Mouse (Mus musculus) heart, embryonic 15.5 days (tissue): Measurements from ENCODE around the gene Stam2. TPM values are rescaled to one million over a fixed set of nuclear protein-coding genes. Genes with fewer than 3 reads are reported as not detected.

ENCODE experiments used
- ATAC-seq: fragments of 200-750 bp; cut with Nextera tagmentation; replicated peaks from 2 replicates; pipeline ENCODE4 v1.8.0; 2017; ENCODE audit warnings: low read depth, moderate TSS enrichment; ENCODE audit not compliant: insufficient number of reproducible peaks, insufficient read depth, low FRiP score
- H3K27ac ChIP-seq: fragments of 300-500 bp; sonication (generic); 2 replicates; pipeline ENCODE4 v1.5.1; 2015; ENCODE audit warnings: mild to moderate bottlenecking, inconsistent platforms
- H3K27me3 ChIP-seq: fragments of 300-500 bp; sonication (generic); 2 replicates; pipeline ENCODE4 v1.6.1; 2015; ENCODE audit warnings: inconsistent platforms
- H3K36me3 ChIP-seq: fragments of 300-500 bp; sonication (generic); 2 replicates; pipeline ENCODE4 v1.6.1; 2015; ENCODE audit warnings: mild to moderate bottlenecking, inconsistent platforms
- H3K4me1 ChIP-seq: fragments of 300-500 bp; sonication (generic); replicated peaks from 2 replicates; pipeline ENCODE4 v1.6.1; 2015; ENCODE audit warnings: inconsistent platforms
- H3K4me2 ChIP-seq: fragments of 300-500 bp; sonication (generic); 2 replicates; pipeline ENCODE4 v1.6.1; 2015; ENCODE audit warnings: inconsistent platforms, mild to moderate bottlenecking, moderate library complexity
- H3K4me3 ChIP-seq: fragments of 300-500 bp; sonication (generic); 2 replicates; pipeline ENCODE4 v1.5.1; 2015; ENCODE audit warnings: mild to moderate bottlenecking, inconsistent platforms
- H3K9ac ChIP-seq: fragments of 300-500 bp; sonication (generic); 2 replicates; pipeline ENCODE4 v1.6.1; 2015; ENCODE audit warnings: mild to moderate bottlenecking, inconsistent platforms
- H3K9me3 ChIP-seq: fragments of 300-500 bp; sonication (generic); replicated peaks from 2 replicates; pipeline ENCODE4 v1.6.1; 2016; ENCODE audit warnings: inconsistent platforms
- WGBS: fragments of 180-500 bp; shearing (Covaris S2); methylation state at CpG from one replicate; pipeline ENCODE4 v1.1.7; 2015; ENCODE audit warnings: mixed read lengths; 5-methylcytosine and 5-hydroxymethylcytosine counted together
- polyA plus RNA-seq: library from polyadenylated mRNA; unstranded; fragments of >200 nt; fragmentation: Nextera tagmentation; extraction: Ambion mirVana; gene quantifications from 2 replicates; pipeline ENCODE4 v1.2.1, GENCODE M21; 2015

Stam2 gene
- 27.1 and 28.7 TPM in 2 replicates for polyA plus RNA-seq

DNA sequence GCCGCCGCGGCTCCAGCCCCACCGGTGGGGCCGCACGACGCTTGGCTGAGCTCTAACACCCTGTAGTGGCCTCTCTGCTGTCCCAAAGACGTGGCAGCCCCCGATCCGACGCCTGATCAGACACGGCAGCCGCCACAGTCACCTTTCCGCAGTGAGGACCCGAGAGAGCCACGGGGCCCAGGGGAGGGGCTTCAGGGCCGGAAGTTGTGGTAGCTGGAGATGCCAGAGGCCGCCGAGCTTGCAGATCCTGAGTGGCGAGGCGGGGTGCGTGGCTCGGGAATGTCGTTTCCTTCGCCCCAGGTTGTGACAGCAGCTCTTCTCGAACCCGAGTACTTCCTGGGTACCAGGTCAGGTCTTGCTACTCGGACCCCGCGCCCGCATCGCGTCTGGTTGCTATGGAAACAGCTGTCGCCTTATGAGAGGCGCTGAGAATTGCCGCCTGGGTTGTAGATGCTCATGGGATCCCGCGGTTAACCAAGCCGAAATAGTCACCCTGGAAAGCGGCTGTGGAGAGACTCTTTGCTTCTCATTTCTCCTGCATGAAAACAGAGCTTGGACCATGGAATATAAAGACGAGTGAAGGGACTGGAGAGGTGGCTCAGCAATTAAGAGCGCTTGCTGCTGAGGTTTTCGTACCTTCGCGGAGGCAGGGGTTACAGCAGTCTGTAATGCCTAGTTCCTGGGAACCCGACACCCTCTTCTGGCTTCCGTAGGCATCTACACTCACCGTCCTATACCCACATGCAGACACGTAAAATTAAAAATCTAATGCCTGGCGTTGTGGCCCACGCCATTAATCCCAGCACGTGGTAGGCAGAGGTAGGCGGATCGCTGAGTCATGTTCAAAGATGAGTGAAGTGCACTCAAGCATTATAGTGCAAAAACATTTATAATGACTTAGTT lies at the start of gene Stam2:
Gene Stam2 (minus strand): TSS at position 26 of the 903 bp plus-strand sequence.
- Histone ChIP-seq H3K4me2 (peak within 1 kb of the TSS; percentile 83), H3K36me3 (no peaks in the 10 kb centered on the region), H3K4me3 (peak within 1 kb of the TSS; percentile 80), H3K27me3 (no peaks in the 10 kb centered on the region), H3K9me3 (peaks cover 3% of the 10 kb centered on the region; the same call in 1 of the 2 replicates), H3K27ac (peak within 1 kb of the TSS; percentile 96), H3K9ac (peak within 1 kb of the TSS; percentile 85), H3K4me1 (peaks cover 9% of the 10 kb centered on the region)
- WGBS = 6% methylated on average over 54 of the region's 54 CpGs
- ATAC-seq = peak; percentile 90

DNA sequence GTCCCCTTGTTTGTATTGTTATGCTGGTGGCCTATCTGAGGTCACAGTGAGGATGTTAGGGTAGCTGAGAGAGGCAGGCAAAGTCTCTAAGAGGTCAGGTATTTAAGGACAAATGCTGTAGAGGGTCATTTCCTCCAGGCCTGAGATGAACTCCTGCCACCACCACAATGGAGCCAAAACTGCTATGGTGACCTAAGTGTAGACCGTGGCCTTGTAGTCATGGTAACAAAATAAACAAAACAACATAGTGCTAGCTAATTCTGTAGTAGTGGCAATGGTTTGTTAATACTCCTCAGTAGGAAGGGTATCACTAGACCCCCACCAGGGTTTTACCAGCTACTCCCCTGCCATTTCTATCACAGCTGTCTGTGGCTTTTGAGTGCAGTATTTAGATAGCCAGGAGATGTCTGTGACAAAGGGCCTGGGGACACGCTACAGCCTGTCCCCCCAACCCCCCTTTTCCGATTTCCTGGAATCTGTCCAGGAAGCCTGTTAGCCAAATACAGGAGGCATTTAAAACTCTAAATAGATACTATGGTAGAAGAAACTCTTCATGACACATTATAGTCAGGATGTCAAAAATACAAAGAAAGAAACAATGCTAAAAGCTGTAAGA lies 43.1 kb upstream of the Stam2 start:
- Histone ChIP-seq H3K9ac (no peak overlapping the region), H3K4me3 (no peak overlapping the region), H3K4me1 (0 out of 2 replicates have a peak, but pooled peaks cover 3% of the 10 kb centered on the region), H3K9me3 (no peaks in the 10 kb centered on the region), H3K27me3 (no peaks in the 10 kb centered on the region), H3K27ac (no peak overlapping the region), H3K36me3 (no peaks in the 10 kb centered on the region), H3K4me2 (no peak overlapping the region)
- 24% methylated on average over 3 of the region's 3 CpGs for WGBS
- no peak; the same call in 1 of the 2 replicates for ATAC-seq

DNA sequence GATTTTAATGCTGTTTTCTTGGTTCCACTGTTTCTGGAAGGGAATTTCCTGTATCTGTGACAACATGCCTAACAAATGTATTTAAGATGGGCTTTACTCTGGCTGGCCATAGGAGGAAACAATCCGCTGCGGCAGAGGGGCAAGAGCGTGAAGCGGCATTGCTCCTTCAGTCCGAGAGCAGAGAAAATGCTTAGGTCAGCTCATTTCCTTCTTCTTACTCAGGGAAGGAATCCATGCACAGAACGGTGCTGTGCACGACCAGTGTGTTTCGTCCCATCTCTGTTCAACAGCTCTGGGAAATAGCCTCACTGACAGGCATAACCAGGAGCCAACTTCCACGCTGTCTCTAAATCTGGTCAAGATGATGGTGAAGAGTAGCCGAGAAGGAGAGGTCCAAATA lies 37.9 kb upstream of the Stam2 start:
- Histone ChIP-seq H3K9ac (no peak overlapping the region), H3K4me2 (no peak overlapping the region), H3K27me3 (no peaks in the 10 kb centered on the region), H3K36me3 (no peaks in the 10 kb centered on the region), H3K9me3 (no peaks in the 10 kb centered on the region), H3K4me3 (no peak overlapping the region), H3K4me1 (no peaks in the 10 kb centered on the region), H3K27ac (no peak overlapping the region)
- ATAC-seq = no peak
- 81% methylated on average over 10 of the region's 10 CpGs for WGBS

DNA sequence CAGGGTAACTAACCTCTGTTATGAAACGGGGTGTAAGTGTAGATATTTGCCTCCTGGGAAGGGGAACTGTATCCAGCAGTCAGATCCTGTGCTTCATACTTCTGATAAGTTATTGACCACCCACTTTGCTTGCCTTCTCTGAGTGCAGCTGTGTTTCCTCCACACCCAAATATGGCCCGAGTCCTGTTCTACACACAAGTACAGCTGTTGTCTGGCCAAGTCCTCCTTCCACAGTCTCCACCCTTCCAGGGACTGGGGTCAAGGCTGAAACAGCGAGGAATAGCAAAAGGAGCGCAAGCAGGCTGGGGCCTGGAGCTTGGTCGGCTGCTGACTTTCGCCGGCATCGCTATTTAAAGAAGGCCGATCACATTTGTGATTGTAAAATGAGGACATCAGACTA lies 37.3 kb upstream of the Stam2 start:
- 73% methylated on average over 9 of the region's 9 CpGs for WGBS
- no peaks in the 10 kb centered on the region for H3K9me3 ChIP-seq
- H3K27ac ChIP-seq = no peak overlapping the region
- no peaks in the 10 kb centered on the region for H3K4me1 ChIP-seq
- H3K9ac ChIP-seq = no peak overlapping the region
- H3K36me3 ChIP-seq = no peaks in the 10 kb centered on the region
- ATAC-seq = no peak
- H3K27me3 ChIP-seq = no peaks in the 10 kb centered on the region
- H3K4me3 ChIP-seq = no peak overlapping the region
- no peak overlapping the region for H3K4me2 ChIP-seq

DNA sequence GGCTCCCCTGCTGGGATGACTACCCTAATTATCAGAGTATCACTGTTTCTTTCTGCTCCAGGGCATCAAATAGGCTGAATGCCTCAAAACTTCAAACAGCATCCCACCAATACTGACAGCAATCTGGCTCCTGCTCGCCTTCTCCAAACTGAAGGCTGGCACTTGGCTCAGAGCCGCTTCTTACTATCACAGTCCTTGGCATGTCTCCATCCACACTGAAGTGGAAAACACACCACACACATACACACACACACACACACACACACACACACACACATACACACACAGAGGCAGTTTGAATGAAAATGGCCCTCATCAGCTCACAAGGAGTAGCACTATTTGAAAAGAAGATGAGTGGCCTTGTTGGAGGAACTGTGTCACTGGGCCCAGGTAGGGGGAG lies 35.8 kb upstream of the Stam2 start:
- H3K4me1 ChIP-seq = no peaks in the 10 kb centered on the region
- H3K4me2 ChIP-seq = no peak overlapping the region
- H3K4me3 ChIP-seq = no peak overlapping the region
- H3K27ac ChIP-seq = no peak overlapping the region
- H3K9ac ChIP-seq = no peak overlapping the region
- no peaks in the 10 kb centered on the region for H3K27me3 ChIP-seq
- no peaks in the 10 kb centered on the region for H3K9me3 ChIP-seq
- 44% methylated on average over 2 of the region's 2 CpGs for WGBS
- ATAC-seq = no peak
- no peaks in the 10 kb centered on the region for H3K36me3 ChIP-seq

DNA sequence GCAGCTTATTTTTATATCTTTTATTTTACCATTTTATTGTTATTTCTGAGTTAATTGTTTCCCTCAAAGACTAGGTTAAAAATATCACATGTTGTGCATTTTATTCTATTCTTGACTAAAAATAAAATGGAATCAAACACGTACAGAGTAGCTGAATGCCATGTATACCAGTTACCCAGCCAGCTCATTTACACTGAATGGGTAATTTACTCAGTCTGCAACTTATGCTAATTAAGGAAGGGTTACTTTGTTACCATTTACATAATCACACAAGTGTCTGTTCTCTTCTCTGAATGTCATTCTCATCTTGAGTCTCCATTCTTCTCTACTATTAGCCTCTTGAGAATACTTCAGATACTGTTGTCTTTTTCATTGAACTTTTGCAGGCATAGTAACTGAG lies 32.3 kb upstream of the Stam2 start:
- no peak for ATAC-seq
- H3K4me3 ChIP-seq = no peak overlapping the region
- H3K9me3 ChIP-seq = no peaks in the 10 kb centered on the region
- H3K36me3 ChIP-seq = no peaks in the 10 kb centered on the region
- no peak overlapping the region for H3K9ac ChIP-seq
- WGBS = 50% methylated on average over 1 of the region's 1 CpGs
- H3K4me1 ChIP-seq = no peaks in the 10 kb centered on the region
- H3K27ac ChIP-seq = no peak overlapping the region
- no peaks in the 10 kb centered on the region for H3K27me3 ChIP-seq
- no peak overlapping the region for H3K4me2 ChIP-seq

DNA sequence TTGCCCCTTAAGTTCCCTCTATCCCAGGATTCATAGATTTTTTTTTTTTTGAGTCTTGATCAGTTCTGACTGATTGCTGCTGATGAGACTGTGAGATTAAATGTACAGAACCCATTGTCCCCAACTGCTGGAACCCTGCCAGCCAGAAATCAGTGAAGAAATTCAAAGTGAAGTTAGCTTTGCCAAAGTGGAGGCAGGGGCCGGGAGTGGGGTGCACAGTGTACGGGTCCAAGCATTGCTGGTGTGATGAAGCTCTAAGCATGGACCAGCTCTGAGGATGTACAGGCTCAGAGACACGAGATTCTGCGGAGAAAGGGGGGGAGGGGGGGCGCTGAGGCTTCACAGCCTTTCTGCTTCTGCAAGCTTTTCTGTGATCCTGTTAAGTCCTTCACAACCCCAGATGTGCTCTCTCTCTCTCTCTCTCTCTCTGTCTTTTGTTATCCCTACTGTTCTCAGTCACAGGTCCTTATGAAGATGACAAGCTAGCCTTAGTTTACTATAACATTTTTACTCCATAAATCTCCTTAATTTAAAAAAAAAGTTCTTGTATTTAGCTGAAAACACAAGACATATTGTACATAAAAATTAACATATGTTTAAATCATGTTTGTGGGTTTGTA lies 30.8 kb upstream of the Stam2 start:
- no peak for ATAC-seq
- no peaks in the 10 kb centered on the region for H3K27me3 ChIP-seq
- H3K4me1 ChIP-seq = no peaks in the 10 kb centered on the region
- 24% methylated on average over 5 of the region's 5 CpGs for WGBS
- no peak overlapping the region for H3K4me2 ChIP-seq
- H3K4me3 ChIP-seq = no peak overlapping the region
- no peak overlapping the region for H3K27ac ChIP-seq
- no peaks in the 10 kb centered on the region for H3K9me3 ChIP-seq
- H3K9ac ChIP-seq = no peak overlapping the region
- H3K36me3 ChIP-seq = no peaks in the 10 kb centered on the region

DNA sequence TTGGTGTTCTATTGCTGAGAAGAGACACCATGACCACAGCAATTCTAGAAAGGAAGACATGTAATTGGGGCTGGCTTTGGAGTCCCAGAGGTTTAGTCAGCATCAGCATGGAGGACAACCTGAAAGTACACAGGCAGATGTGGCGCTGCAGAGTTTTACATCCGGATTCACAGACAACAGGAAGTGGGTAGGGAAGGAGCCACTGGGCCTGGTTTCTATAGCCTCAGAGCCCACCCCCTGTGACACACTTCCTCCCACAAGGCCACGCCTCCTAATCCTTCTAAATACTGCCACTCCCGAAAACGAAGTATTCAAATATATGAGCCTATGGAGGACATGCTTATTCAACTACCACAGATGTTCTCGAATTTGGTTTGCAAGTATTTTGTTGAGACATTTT lies 23.0 kb upstream of the Stam2 start:
- Histone ChIP-seq H3K4me2 (no peak overlapping the region), H3K4me1 (no peaks in the 10 kb centered on the region), H3K27ac (no peak overlapping the region), H3K36me3 (no peaks in the 10 kb centered on the region), H3K9ac (no peak overlapping the region), H3K27me3 (no peaks in the 10 kb centered on the region), H3K4me3 (no peak overlapping the region), H3K9me3 (no peaks in the 10 kb centered on the region)
- ATAC-seq = no peak
- WGBS = 91% methylated on average over 6 of the region's 6 CpGs

DNA sequence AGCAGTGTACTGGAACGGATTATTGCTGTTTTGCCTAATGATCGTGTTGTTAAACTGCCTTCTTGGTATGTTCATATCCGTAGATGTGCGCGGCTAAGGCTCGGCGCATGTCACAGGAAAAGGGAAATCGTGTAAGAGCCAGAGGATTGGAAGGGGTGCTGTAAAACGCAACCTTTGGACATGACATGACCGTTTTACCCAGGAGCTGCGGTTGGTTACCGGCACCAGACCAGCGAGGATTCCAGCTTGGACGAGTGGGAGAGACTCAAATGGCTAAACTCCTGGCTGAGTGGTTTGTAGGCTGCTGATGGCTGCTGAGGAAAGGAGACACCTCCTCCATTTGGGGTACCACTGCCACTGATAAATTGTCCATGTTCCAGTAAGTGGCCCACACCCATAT lies 21.8 kb upstream of the Stam2 start:
- Histone ChIP-seq H3K27me3 (no peaks in the 10 kb centered on the region), H3K27ac (no peak overlapping the region), H3K4me1 (no peaks in the 10 kb centered on the region), H3K36me3 (no peaks in the 10 kb centered on the region), H3K9ac (no peak overlapping the region), H3K9me3 (no peaks in the 10 kb centered on the region), H3K4me2 (no peak overlapping the region), H3K4me3 (no peak overlapping the region)
- WGBS = 89% methylated on average over 14 of the region's 14 CpGs
- ATAC-seq = no peak

DNA sequence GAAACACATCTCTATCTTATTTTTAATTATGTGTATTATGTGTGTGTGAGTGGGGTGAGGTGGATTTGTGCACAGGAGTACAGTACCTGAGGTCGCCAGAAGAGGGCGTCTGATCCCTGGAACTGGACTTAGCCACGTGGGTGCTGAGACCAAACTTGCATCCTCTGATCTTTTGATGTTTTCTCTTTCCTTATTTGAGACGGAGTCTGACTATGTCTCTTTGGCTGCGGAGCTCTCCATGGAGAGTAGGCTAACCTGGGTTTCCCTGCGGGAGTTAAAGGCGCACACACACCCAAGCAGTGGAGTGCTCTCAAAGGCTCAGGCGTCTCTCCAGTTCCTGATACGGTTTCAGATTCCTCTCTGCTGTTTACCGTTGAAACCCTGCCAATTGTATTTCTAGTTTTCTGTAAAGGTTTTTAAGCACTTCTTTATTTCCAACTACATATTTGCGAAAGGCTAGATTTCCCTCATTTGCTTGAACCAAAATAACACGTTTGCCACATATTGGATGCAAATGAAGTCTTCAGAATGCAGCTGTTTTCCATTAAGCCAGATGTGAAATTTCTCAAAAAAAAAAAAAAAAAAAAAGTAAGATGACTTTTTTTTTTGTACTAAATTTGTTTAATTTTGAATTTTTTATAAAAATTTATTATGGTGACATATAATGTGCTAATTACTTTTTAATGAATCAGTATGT lies 21.1 kb upstream of the Stam2 start:
- Histone ChIP-seq H3K27ac (no peak overlapping the region), H3K4me1 (no peaks in the 10 kb centered on the region), H3K27me3 (no peaks in the 10 kb centered on the region), H3K4me3 (peak overlapping the region; percentile 15; the same call in 1 of the 2 replicates), H3K9ac (no peak overlapping the region), H3K9me3 (no peaks in the 10 kb centered on the region), H3K4me2 (peak overlapping the region; percentile 52), H3K36me3 (no peaks in the 10 kb centered on the region)
- WGBS = 13% methylated on average over 12 of the region's 12 CpGs
- no peak; the same call in 1 of the 2 replicates for ATAC-seq

DNA sequence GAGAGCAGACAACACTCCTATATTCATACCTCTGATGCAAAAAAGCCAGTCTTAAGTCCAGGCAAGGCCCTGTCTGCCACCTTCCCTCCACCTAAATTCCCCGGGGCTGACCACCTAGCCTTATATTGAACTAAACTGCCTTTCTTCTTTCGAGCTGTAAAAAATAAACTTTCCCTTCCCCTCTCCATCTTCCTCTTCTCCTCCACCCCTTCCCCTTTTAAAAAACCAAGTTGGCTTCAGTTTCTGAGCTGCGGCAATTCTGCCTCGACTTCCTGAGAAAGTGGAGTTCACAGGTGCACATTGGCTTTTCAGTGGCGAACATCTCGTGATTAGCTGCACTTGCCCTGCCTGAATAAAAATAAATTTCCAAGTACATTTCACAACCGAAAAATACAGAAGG lies 20.4 kb upstream of the Stam2 start:
- H3K9ac ChIP-seq = no peak overlapping the region
- H3K4me1 ChIP-seq = no peaks in the 10 kb centered on the region
- H3K27me3 ChIP-seq = no peaks in the 10 kb centered on the region
- H3K4me2 ChIP-seq = no peak overlapping the region
- H3K9me3 ChIP-seq = no peaks in the 10 kb centered on the region
- H3K4me3 ChIP-seq = no peak overlapping the region
- 60% methylated on average over 7 of the region's 7 CpGs for WGBS
- H3K27ac ChIP-seq = no peak overlapping the region
- H3K36me3 ChIP-seq = no peaks in the 10 kb centered on the region
- ATAC-seq = no peak
